Mouse (Mus musculus) spleen, postnatal 14 days (tissue): Measurements from ENCODE around the gene Cog4.
A peak's percentile ranks its signal among the peaks of the same experiment; 100 is the strongest.
"Not testable (repeated sequence)": the region's sequence is repeated elsewhere in the genome, so short reads cannot be mapped to it uniquely, and the experiment has no call there.

Experiments used
- DNase-seq, 2 experiments: peaks; one replicate each; pipeline ENCODE4 v3.0.0; 2021 to 2022; ENCODE audit warnings: low spot score in 2 of 2

Gene Cog4

GRCm38 (mm10) chr8:110921492-110922230 lies 75.3 kb downstream of the Cog4 start:
- DNase-seq = peak; percentile 31 to 48

DNA sequence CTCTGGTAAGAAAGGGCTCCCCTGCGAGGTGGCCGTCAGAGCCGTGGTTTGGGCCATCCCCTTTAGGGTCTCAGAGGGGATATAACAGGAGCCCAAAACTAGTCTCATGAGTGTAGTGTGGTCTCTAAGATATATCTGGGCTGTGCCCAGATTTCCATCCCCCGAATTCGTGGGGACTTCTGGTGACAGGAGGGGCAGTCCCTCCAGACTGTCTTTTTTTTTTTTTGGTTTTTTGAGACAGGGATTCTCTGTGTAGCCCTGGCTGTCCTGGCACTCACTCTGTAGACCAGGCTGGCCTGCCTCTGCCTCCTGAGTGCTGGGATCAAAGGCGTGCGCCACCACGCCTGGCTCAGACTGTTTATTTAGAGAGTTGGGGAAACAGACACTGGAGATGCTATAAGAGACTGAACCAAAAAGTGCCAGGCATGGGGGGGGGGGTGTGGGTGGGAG lies 79.3 kb downstream of the Cog4 start:
- no peak for DNase-seq

- no peak for DNase-seq
These were observed 80.3 kb downstream of the Cog4 start for GRCm38 (mm10) chr8:110926690-110927089.

DNA sequence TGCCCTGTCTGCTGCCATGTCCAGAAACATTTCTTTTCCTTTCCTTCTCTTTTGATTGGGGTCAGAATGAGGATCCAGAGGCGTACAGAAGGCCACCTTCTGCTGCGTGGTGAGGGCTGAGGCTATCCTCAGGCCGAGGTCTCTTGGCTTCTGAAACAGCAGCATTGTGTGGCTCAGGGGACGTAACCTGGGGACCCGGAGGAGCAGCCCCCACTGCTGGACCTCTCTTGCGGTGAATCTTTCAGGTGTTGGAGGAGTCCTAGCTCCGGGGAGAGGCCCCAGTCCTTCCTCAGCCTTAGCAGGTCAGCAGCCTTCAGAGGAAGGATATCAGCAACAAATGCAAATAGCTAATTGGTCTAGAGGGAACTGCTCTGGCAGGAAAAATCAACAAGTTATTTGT lies 82.0 kb downstream of the Cog4 start:
- no peak for DNase-seq

- no peak for DNase-seq
These were observed 82.7 kb downstream of the Cog4 start for GRCm38 (mm10) chr8:110929066-110929465.

DNA sequence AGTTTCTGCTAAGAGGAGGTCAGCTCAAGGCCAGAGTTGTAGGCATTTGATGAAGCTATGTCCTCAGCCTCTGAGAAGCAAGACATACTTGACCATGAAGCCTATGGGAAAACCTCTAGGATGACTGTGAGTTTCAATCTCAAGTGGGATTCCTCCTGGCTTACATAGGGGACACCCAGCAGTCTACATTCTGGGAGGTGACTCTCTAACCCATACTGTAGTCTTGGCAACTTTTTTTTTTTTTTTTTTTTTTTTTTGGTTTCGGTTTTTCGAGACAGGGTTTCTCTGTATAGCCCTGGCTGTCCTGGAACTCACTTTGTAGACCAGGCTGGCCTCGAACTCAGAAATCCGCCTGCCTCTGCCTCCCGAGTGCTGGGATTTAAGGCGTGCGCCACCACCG lies 83.3 kb downstream of the Cog4 start:
- DNase-seq = not testable (repeated sequence)

DNA sequence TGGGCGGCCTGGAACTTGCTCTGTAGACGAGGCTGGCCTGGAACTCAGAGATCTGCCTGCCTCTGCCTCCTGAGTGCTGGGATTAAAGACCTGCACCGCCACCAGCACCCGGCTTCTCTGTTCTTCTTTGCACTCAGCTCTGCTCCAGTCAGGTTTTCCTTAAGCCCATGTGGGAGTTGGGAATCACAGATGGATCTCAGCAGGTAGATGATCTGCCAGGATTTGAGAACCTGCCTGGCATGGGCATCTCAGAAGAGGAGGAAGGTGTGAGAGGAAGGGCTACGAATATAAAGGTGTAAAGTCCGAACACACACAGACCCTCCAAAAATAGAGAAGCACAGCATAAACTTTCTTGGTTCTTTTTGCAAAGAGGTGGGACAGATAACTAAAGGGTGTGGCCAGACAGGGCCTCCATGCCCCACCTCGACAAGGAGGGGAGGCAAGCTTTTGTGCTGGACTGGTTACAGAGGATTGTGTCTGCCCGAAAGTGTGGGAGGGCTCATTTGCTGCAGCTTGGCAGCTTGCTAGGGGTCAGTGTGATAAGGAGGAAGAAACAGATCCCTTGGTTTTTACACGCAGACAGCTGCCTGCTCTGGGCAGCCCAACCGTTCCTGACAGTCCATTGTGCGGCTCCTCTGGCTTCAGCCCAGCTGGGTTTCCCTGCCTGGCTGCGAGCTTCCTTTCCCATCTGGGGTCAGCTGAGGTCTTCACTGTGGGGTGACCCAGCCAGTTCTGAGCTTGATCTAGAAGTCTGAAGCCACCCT lies 85.0 kb downstream of the Cog4 start:
- no peak for DNase-seq
